Comparison of ENCODE assay signal across 17 mouse cellular contexts in genomic region chr3:25240196-25240595, GRCm38 (mm10).
DNase-seq lines count a peak whose midpoint lies in the region; ATAC-seq lines count a peak whose summit lies in the region.
"Had no signal": no experiment of that assay in that cellular context is flagged by ENCODE, and none has a peak within 500 bp of the region (broad histone marks: within the 10 kb centered on the region; RNA-seq: fewer than 3 reads in every experiment).

No protein-coding gene starts in this region.

- H3K9ac ChIP-seq in midbrain, embryonic 11.5 days (ENCODE audit: low read length) = no peak overlapping the region
- H3K9ac ChIP-seq in midbrain, embryonic 13.5 days (replicated peaks) = no peak overlapping the region
- H3K9ac ChIP-seq: heart, embryonic 15.5 days; hindbrain, embryonic 13.5 days; intestine, embryonic 15.5 days had no signal

- WGBS in midbrain, embryonic 11.5 days = 94% methylated on average over 1 of the region's 1 CpGs
- 85% methylated on average over 1 of the region's 1 CpGs for WGBS in midbrain, embryonic 13.5 days

- H3K4me2 ChIP-seq in midbrain, embryonic 11.5 days = no peak overlapping the region
- H3K4me2 ChIP-seq in midbrain, embryonic 13.5 days (replicated peaks) = no peak overlapping the region
- H3K4me2 ChIP-seq: heart, embryonic 11.5 days; heart, embryonic 15.5 days; hindbrain, embryonic 13.5 days; intestine, embryonic 15.5 days had no signal

- no peak for ATAC-seq in midbrain, embryonic 11.5 days (ENCODE audit: low FRiP score)
- no peak for ATAC-seq in midbrain, embryonic 13.5 days
- ATAC-seq in megakaryocyte progenitor cell, adult 5-6 weeks (replicated peaks; ENCODE audit: poor library complexity) = no peak
- ATAC-seq: forebrain, embryonic 14.5 days; intestine, embryonic 15.5 days had no signal

- no peaks in the 10 kb centered on the region for H3K9me3 ChIP-seq in midbrain, embryonic 11.5 days (ENCODE audit: control insufficient read depth, low read length)
- H3K9me3 ChIP-seq in midbrain, embryonic 13.5 days = no peaks in the 10 kb centered on the region
- H3K9me3 ChIP-seq: embryonic facial prominence, embryonic 10.5 days; heart, embryonic 15.5 days; hindbrain, embryonic 13.5 days; intestine, embryonic 15.5 days had no signal

- H3K4me3 ChIP-seq in midbrain, embryonic 11.5 days (ENCODE audit: low read depth, low read length) = no peak overlapping the region
- H3K4me3 ChIP-seq in midbrain, embryonic 13.5 days (replicated peaks) = no peak overlapping the region
- H3K4me3 ChIP-seq: embryonic facial prominence, embryonic 10.5 days; heart, adult 2 months; heart, embryonic 15.5 days; hindbrain, embryonic 13.5 days; intestine, embryonic 15.5 days had no signal

- no peaks in the 10 kb centered on the region for H3K36me3 ChIP-seq in midbrain, embryonic 11.5 days (ENCODE audit: control insufficient read depth, insufficient read depth, low read length)
- no peaks in the 10 kb centered on the region for H3K36me3 ChIP-seq in midbrain, embryonic 13.5 days
- H3K36me3 ChIP-seq: embryonic facial prominence, embryonic 10.5 days; heart, embryonic 15.5 days; hindbrain, embryonic 13.5 days; intestine, embryonic 15.5 days had no signal

- no peaks in the 10 kb centered on the region for H3K4me1 ChIP-seq in midbrain, embryonic 11.5 days (ENCODE audit: control insufficient read depth, insufficient read depth, low read length)
- H3K4me1 ChIP-seq in midbrain, embryonic 13.5 days (replicated peaks) = no peaks in the 10 kb centered on the region
- H3K4me1 ChIP-seq: embryonic facial prominence, embryonic 10.5 days; heart, embryonic 15.5 days; hindbrain, embryonic 13.5 days; intestine, embryonic 15.5 days had no signal

- no peak overlapping the region for H3K27ac ChIP-seq in midbrain, embryonic 11.5 days (ENCODE audit: low read depth, low read length)
- H3K27ac ChIP-seq in midbrain, embryonic 13.5 days = no peak overlapping the region
- H3K27ac ChIP-seq: embryonic facial prominence, embryonic 10.5 days; heart, adult 2 months; heart, embryonic 15.5 days; hindbrain, embryonic 13.5 days; intestine, embryonic 15.5 days had no signal

- DNase-seq in midbrain, embryonic 11.5 days (ENCODE audit: low spot score, missing footprints) = peak; percentile 66
- DNase-seq in cerebellum, adult 9-10 months = peak; percentile 80
- DNase-seq in cerebellum, postnatal 25 days = peak; percentile 19 to 35
- DNase-seq in adrenal gland, adult 18-20 months (ENCODE audit: low spot score in 2 of 2) = no peak
- no peak for DNase-seq in adrenal gland, adult 8-10 months
- DNase-seq: adrenal gland, postnatal 25 days; heart, adult 2 months; heart, postnatal 14 days; kidney, adult 18-20 months had no signal

- H3K27me3 ChIP-seq in midbrain, embryonic 11.5 days (ENCODE audit: control insufficient read depth, insufficient read depth, low read length) = no peaks in the 10 kb centered on the region
- H3K27me3 ChIP-seq in midbrain, embryonic 13.5 days = no peaks in the 10 kb centered on the region
- H3K27me3 ChIP-seq: heart, embryonic 15.5 days; hindbrain, embryonic 13.5 days; intestine, embryonic 15.5 days had no signal

Comparison
In these comparisons a context has a peak if more than half of its experiments do, and no peak if none do; other contexts are left out.
1. DNase-seq: peak in midbrain, embryonic 11.5 days (single experiment), cerebellum, adult 9-10 months (single experiment) and cerebellum, postnatal 25 days (2 of 2); none in adrenal gland, adult 18-20 months (0 of 2) and adrenal gland, adult 8-10 months (single experiment).